Mouse (Mus musculus): ENCODE data around the gene Serpine2. TPM values are rescaled to one million over a fixed set of nuclear protein-coding genes. Genes with fewer than 3 reads are reported as not detected.

Gene Serpine2
- polyA plus RNA-seq, 1 experiment from 2014 or later = 116 TPM

- no peaks in the 10 kb centered on the region for H3K36me3 ChIP-seq
- peaks cover 46% of the 10 kb centered on the region for H3K4me1 ChIP-seq (replicated peaks)
- peaks cover 25% of the 10 kb centered on the region for H3K27me3 ChIP-seq
- peak overlapping the region; percentile 7; the same call in 1 of the 2 replicates for H3K4me3 ChIP-seq (replicated peaks)
- WGBS = 31% methylated on average over 4 of the region's 4 CpGs
- peak overlapping the region; percentile 96 for H3K4me2 ChIP-seq (replicated peaks)
- no peak overlapping the region for H3K27ac ChIP-seq
- H3K9ac ChIP-seq (replicated peaks) = no peak overlapping the region
- ATAC-seq = no peak
- H3K9me3 ChIP-seq = no peaks in the 10 kb centered on the region
These were observed 4.2 kb downstream of the Serpine2 start for GRCm38 (mm10) chr1:79856756-79857155.

DNA sequence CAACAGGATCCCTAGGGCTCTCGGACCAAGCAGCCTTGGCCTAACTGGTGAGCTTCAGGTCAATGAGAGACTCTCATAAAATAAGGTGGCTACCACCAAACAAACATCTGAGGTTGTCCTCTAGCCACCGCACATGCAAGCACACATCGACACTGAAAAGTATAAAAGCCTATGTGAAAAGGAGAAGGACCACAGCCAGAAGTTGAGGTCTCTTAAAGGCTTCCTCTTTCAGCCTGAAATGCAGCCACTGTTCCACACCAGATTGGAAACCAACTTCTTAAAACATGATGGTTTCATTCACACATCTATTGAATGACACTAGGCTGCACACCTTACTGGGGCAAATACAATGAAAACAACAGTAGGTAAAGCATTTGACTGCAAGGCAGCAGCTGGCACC lies 7.5 kb downstream of the Serpine2 start:
- H3K36me3 ChIP-seq = no peaks in the 10 kb centered on the region
- no peak overlapping the region for H3K4me2 ChIP-seq (replicated peaks)
- WGBS = 93% methylated on average over 3 of the region's 3 CpGs
- H3K9ac ChIP-seq (replicated peaks) = no peak overlapping the region
- H3K27ac ChIP-seq = no peak overlapping the region
- H3K4me3 ChIP-seq (replicated peaks) = no peak overlapping the region
- H3K9me3 ChIP-seq = no peaks in the 10 kb centered on the region
- H3K4me1 ChIP-seq (replicated peaks) = peaks cover 20% of the 10 kb centered on the region; the same call in 1 of the 2 replicates
- ATAC-seq = no peak
- H3K27me3 ChIP-seq = peaks cover 9% of the 10 kb centered on the region; the same call in 1 of the 2 replicates

- 0 out of 2 replicates have a peak, but pooled peaks cover 6% of the 10 kb centered on the region for H3K4me1 ChIP-seq (replicated peaks)
- no peak overlapping the region for H3K4me3 ChIP-seq (replicated peaks)
- H3K9ac ChIP-seq (replicated peaks) = no peak overlapping the region
- ATAC-seq = no peak
- no peak overlapping the region for H3K27ac ChIP-seq
- no peaks in the 10 kb centered on the region for H3K36me3 ChIP-seq
- H3K9me3 ChIP-seq = no peaks in the 10 kb centered on the region
- 88% methylated on average over 10 of the region's 10 CpGs for WGBS
- H3K27me3 ChIP-seq = no peaks in the 10 kb centered on the region
- H3K4me2 ChIP-seq (replicated peaks) = no peak overlapping the region
These were observed 10.6 kb downstream of the Serpine2 start for GRCm38 (mm10) chr1:79850341-79850740.

DNA sequence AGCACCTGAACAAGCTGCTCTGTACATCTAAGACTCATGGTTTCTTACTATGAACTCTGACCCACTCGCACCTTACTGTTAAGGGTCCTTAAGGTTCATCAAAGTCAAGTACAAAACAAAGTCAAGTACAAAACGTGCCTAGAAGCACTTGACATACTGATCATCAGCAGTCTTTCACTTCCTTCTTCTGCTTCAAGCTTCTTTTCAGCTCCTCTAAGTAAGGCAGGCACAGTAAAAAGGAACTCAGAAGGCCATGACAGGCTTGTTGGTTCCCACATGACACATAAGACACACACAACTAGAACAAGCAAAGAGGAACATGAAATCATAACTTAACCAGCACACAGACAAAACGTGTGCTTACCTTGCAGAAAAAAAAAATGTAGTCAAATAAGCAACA lies 12.3 kb downstream of the Serpine2 start:
- WGBS = 87% methylated on average over 3 of the region's 3 CpGs
- H3K9me3 ChIP-seq = no peaks in the 10 kb centered on the region
- H3K36me3 ChIP-seq = no peaks in the 10 kb centered on the region
- no peak overlapping the region for H3K4me3 ChIP-seq (replicated peaks)
- no peak for ATAC-seq
- H3K9ac ChIP-seq (replicated peaks) = no peak overlapping the region
- H3K27ac ChIP-seq = no peak overlapping the region
- no peaks in the 10 kb centered on the region for H3K27me3 ChIP-seq
- H3K4me2 ChIP-seq (replicated peaks) = no peak overlapping the region
- no peaks in the 10 kb centered on the region for H3K4me1 ChIP-seq (replicated peaks)

GRCm38 (mm10) chr1:79846891-79847290 lies 14.1 kb downstream of the Serpine2 start:
- no peak for ATAC-seq
- H3K27ac ChIP-seq = no peak overlapping the region

GRCm38 (mm10) chr1:79832719-79833404 lies 28.1 kb downstream of the Serpine2 start:
- no peak overlapping the region for H3K4me2 ChIP-seq (replicated peaks)
- peak; percentile 92 for ATAC-seq

More at GRCm38 (mm10) chr1:79846891-79847290, 14.1 kb downstream of the Serpine2 start:
- Histone ChIP-seq H3K9me3 (no peaks in the 10 kb centered on the region), H3K36me3 (no peaks in the 10 kb centered on the region), H3K9ac (replicated peaks) (no peak overlapping the region), H3K4me1 (replicated peaks) (no peaks in the 10 kb centered on the region), H3K4me3 (replicated peaks) (no peak overlapping the region), H3K27me3 (no peaks in the 10 kb centered on the region), H3K4me2 (replicated peaks) (no peak overlapping the region)
- 92% methylated on average over 2 of the region's 2 CpGs for WGBS

DNA sequence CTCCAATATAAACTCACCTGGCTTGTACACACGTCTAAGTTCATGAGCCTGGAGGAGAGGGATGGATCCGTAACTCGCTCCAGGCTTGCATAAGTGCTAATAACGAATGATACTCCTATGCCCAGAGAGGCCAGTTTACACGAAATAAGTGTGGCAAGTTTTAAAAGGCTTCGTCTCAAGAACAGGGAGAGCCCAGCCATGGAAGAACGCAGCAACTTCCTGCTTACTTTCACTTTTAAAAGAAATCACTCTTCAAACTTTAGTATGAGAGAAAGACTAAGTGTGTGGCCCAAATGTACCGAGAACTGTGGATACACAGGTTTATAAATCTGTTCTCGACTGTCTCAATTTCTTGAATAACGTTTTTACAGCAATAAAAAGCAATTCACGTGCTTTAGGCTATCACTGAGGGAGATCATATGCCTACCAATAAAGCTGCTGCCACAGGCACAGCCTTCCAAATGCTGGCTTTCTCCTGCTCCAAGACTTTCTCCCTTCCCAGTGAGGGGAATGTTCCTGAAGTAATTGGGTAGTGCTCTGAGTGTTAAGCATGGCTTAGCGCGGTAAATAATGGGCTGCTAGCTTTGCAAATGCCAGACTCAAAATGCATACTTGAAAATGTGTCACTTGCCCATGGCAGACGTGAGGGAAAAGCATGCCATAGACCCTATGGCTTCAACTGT lies 36.9 kb downstream of the Serpine2 start:
- no peak for ATAC-seq
- H3K4me1 ChIP-seq (replicated peaks) = peaks cover 6% of the 10 kb centered on the region; the same call in 1 of the 2 replicates
- no peaks in the 10 kb centered on the region for H3K27me3 ChIP-seq
- H3K9ac ChIP-seq (replicated peaks) = no peak overlapping the region
- H3K9me3 ChIP-seq = no peaks in the 10 kb centered on the region
- H3K4me2 ChIP-seq (replicated peaks) = no peak overlapping the region
- no peak overlapping the region for H3K27ac ChIP-seq
- WGBS = 82% methylated on average over 14 of the region's 14 CpGs
- H3K36me3 ChIP-seq = no peaks in the 10 kb centered on the region
- no peak overlapping the region for H3K4me3 ChIP-seq (replicated peaks)

More at GRCm38 (mm10) chr1:79832719-79833404, 28.1 kb downstream of the Serpine2 start:
- Histone ChIP-seq H3K4me3 (replicated peaks) (no peak overlapping the region), H3K9me3 (no peaks in the 10 kb centered on the region), H3K27ac (peak overlapping the region; percentile 25; the same call in 1 of the 2 replicates), H3K9ac (replicated peaks) (no peak overlapping the region), H3K4me1 (replicated peaks) (peaks cover 10% of the 10 kb centered on the region), H3K36me3 (no peaks in the 10 kb centered on the region), H3K27me3 (no peaks in the 10 kb centered on the region)
- WGBS = 57% methylated on average over 16 of the region's 16 CpGs

DNA sequence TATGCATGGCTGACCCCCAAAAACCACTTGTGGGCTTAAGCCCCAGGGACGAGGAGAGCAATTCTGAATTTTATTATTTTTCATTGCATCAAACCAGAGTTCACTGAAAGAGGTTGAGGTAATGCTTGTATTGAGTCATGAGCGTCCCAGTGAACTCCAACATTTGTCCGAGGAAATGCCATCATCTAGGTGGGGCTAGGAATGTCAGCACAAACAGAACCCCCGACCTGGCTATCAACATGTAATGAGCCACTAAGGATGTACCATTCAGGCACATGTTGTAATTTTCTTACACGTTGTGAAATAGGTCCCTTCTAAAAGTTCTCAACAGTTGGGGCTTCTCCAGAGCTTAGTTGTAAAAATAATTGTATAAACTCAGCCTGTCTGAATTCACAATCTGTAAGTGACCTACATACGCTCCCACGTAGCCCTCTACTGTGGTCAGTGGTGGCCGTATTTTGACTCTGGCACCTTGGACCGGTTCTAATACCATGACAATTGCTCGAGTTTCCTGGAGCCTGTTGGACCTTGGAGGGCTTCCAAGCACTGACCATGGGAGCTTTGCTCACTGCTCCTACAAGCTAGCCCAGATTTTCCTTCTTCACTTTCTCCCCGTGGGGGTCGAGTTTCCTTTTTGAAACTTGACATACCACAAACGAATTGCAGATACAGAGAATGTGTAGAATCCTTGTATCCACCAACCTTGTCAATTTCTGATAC lies 38.0 kb downstream of the Serpine2 start:
- Histone ChIP-seq H3K27ac (no peak overlapping the region), H3K4me1 (replicated peaks) (peaks cover 6% of the 10 kb centered on the region; the same call in 1 of the 2 replicates), H3K9ac (replicated peaks) (no peak overlapping the region), H3K36me3 (no peaks in the 10 kb centered on the region), H3K27me3 (no peaks in the 10 kb centered on the region), H3K4me3 (replicated peaks) (no peak overlapping the region), H3K4me2 (replicated peaks) (no peak overlapping the region), H3K9me3 (no peaks in the 10 kb centered on the region)
- WGBS = 86% methylated on average over 13 of the region's 13 CpGs
- no peak for ATAC-seq

DNA sequence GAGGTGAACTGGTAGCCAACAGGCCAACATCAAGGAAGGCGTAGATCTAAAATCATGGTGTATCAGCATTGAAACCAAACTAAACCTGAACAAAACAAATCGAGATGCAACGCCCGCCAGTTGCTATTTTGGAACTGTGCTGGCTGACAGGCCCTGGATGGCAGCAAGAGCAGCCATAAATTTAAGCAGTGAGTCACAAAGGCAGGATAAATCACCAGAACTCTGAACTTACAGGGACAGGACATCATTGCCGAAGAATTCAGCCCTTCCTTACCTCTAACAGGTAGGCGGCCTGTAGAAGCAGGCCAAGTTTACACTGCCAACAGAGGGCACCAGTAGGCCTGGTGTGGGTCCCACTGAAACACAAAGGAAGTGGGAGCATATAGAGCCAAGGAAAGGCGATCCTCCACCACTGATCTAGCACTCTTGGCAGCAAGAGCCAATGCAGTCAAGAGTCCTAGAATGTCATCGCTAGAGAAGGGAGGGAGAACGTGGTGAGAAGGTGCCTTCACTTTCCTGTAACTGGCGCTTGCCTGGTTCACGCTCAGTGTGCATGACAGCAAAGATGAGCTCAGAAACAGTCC lies 41.6 kb downstream of the Serpine2 start:
- WGBS = 93% methylated on average over 11 of the region's 11 CpGs
- H3K36me3 ChIP-seq = no peaks in the 10 kb centered on the region
- no peaks in the 10 kb centered on the region for H3K9me3 ChIP-seq
- no peak overlapping the region for H3K9ac ChIP-seq (replicated peaks)
- H3K4me1 ChIP-seq (replicated peaks) = no peaks in the 10 kb centered on the region
- ATAC-seq = no peak
- H3K4me2 ChIP-seq (replicated peaks) = no peak overlapping the region
- H3K27ac ChIP-seq = no peak overlapping the region
- no peaks in the 10 kb centered on the region for H3K27me3 ChIP-seq
- no peak overlapping the region for H3K4me3 ChIP-seq (replicated peaks)

- 90% methylated on average over 3 of the region's 3 CpGs for WGBS
- Histone ChIP-seq H3K4me2 (replicated peaks) (no peak overlapping the region), H3K4me3 (replicated peaks) (no peak overlapping the region), H3K9me3 (no peaks in the 10 kb centered on the region), H3K4me1 (replicated peaks) (no peaks in the 10 kb centered on the region), H3K27me3 (no peaks in the 10 kb centered on the region), H3K9ac (replicated peaks) (no peak overlapping the region), H3K36me3 (no peaks in the 10 kb centered on the region), H3K27ac (no peak overlapping the region)
- ATAC-seq = no peak
These were observed 45.5 kb downstream of the Serpine2 start for GRCm38 (mm10) chr1:79815446-79815845.

- Histone ChIP-seq H3K4me2 (replicated peaks) (no peak overlapping the region), H3K9ac (replicated peaks) (no peak overlapping the region), H3K4me1 (replicated peaks) (no peaks in the 10 kb centered on the region), H3K9me3 (no peaks in the 10 kb centered on the region), H3K36me3 (no peaks in the 10 kb centered on the region), H3K4me3 (replicated peaks) (no peak overlapping the region), H3K27me3 (no peaks in the 10 kb centered on the region), H3K27ac (no peak overlapping the region)
- no peak for ATAC-seq
- WGBS = 93% methylated on average over 3 of the region's 3 CpGs
These were observed 51.5 kb downstream of the Serpine2 start for GRCm38 (mm10) chr1:79809447-79809846.

DNA sequence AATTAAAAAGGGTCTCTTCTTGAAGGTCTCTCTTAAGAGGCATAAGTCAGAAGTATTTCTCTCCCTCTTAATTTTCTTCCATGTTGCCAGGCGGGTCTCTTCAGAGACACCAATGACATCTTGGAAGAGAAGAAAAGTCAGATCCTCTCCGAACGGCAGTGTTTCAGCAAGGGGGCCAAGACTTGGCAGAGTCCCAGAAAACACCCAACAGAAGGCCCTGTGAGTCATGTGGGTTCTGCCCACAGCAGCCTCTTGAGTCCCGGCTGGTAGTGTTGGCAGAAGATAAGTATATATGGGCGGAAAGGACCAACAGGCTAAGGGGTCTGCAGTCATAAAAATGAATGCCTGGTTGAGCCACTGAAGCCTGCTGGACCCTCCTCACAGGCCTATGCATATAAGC lies 54.1 kb downstream of the Serpine2 start:
- WGBS = 78% methylated on average over 5 of the region's 5 CpGs
- Histone ChIP-seq H3K9me3 (no peaks in the 10 kb centered on the region), H3K27me3 (no peaks in the 10 kb centered on the region), H3K36me3 (0 out of 2 replicates have a peak, but pooled peaks cover 3% of the 10 kb centered on the region), H3K27ac (no peak overlapping the region), H3K4me2 (replicated peaks) (no peak overlapping the region), H3K9ac (replicated peaks) (no peak overlapping the region), H3K4me1 (replicated peaks) (no peaks in the 10 kb centered on the region), H3K4me3 (replicated peaks) (no peak overlapping the region)
- no peak for ATAC-seq
